Mouse (Mus musculus) forebrain, embryonic 13.5 days (tissue): ENCODE data around the gene Rabepk. TPM values are rescaled to one million over a fixed set of nuclear protein-coding genes. Genes with fewer than 3 reads are reported as not detected.
"Not testable (repeated sequence)": the region's sequence is repeated elsewhere in the genome, so short reads cannot be mapped to it uniquely, and the experiment has no call there.

Experiments
- ATAC-seq: fragments of 200-750 bp; cut with Nextera tagmentation; 2 replicates; pipeline ENCODE4 v1.8.0; 2017
- H3K27ac ChIP-seq: fragments of 300-500 bp; sonication (generic); 2 replicates; pipeline ENCODE4 v1.5.1; 2015; ENCODE audit warnings: inconsistent platforms, mild to moderate bottlenecking, moderate library complexity
- H3K27me3 ChIP-seq: fragments of 300-500 bp; sonication (generic); 2 replicates; pipeline ENCODE4 v1.6.1; 2015; ENCODE audit warnings: mild to moderate bottlenecking, inconsistent platforms
- H3K36me3 ChIP-seq: fragments of 300-500 bp; sonication (generic); 2 replicates; pipeline ENCODE4 v1.6.1; 2015; ENCODE audit warnings: mild to moderate bottlenecking, inconsistent platforms; ENCODE audit not compliant: poor library complexity, severe bottlenecking
- H3K4me1 ChIP-seq: fragments of 300-500 bp; sonication (generic); 2 replicates; pipeline ENCODE4 v1.6.1; 2015; ENCODE audit warnings: inconsistent platforms
- H3K4me2 ChIP-seq: fragments of 300-500 bp; sonication (generic); 2 replicates; pipeline ENCODE4 v1.6.1; 2015; ENCODE audit warnings: inconsistent platforms, mild to moderate bottlenecking, moderate library complexity
- H3K4me3 ChIP-seq: fragments of 300-500 bp; sonication (generic); 2 replicates; pipeline ENCODE4 v1.5.1; 2015; ENCODE audit warnings: mild to moderate bottlenecking, inconsistent platforms
- H3K9ac ChIP-seq: fragments of 300-500 bp; sonication (generic); 2 replicates; pipeline ENCODE4 v1.6.1; 2015; ENCODE audit warnings: mild to moderate bottlenecking, inconsistent platforms
- H3K9me3 ChIP-seq: fragments of 300-500 bp; sonication (generic); replicated peaks from 2 replicates; pipeline ENCODE4 v1.6.1; 2016; ENCODE audit warnings: inconsistent platforms
- WGBS: fragments of 180-500 bp; shearing (Covaris S2); methylation state at CpG from one replicate; pipeline ENCODE4 v1.1.7; 2015; 5-methylcytosine and 5-hydroxymethylcytosine counted together
- polyA plus RNA-seq: library from polyadenylated mRNA; unstranded; fragments of >200 nt; fragmentation: Nextera tagmentation; extraction: Ambion mirVana; gene quantifications from 2 replicates; pipeline ENCODE4 v1.2.1, GENCODE M21; 2015

Gene Rabepk
- polyA plus RNA-seq, 1 experiment from 2014 or later, result 29.8 TPM

DNA sequence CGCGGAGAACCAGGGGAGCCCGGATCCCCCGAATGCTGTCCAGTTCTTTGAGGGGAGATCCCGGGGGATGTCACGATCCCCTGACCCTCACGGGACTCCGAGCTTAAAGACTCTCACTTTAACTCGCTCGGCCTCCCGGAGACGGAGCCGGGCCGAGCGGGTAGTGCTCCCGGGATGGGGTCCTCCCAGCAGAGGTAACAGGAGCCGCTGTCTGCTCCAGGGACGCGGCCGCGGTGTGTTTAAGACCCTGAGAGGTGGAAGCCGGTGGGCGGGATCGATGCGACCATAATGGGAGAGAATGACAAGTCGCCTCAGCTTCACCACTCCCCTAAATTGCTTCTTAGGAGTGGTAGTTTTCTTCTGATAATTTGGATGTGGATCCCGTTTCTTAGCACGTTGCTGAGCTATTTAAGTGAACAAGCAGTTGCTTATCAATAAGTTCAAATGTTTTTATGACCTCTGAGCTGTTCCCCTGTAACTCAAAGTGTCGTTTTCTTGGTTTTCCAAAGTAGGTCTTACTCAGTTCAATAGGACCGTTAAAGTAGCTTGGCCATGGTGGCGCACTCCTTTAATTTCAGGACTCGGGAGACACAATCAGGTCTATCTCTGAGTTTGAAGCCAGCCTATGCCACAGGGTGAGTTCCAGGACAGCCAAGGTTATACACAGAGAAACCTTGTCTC lies 3.0 kb upstream of the Rabepk start:
- WGBS, result under 1% methylated on average over 28 of the region's 32 CpGs
- Histone ChIP-seq H3K4me1 (peaks cover 31% of the 10 kb centered on the region), H3K36me3 (peaks cover 16% of the 10 kb centered on the region), H3K4me2 (peak overlapping the region; percentile 79), H3K4me3 (peak overlapping the region; percentile 70), H3K27ac (peak overlapping the region; percentile 84), H3K9ac (peak overlapping the region; percentile 79)
- peak; percentile 36; the same call in 1 of the 2 replicates for ATAC-seq
- H3K9me3 ChIP-seq, H3K27me3 ChIP-seq: not testable (repeated sequence)

DNA sequence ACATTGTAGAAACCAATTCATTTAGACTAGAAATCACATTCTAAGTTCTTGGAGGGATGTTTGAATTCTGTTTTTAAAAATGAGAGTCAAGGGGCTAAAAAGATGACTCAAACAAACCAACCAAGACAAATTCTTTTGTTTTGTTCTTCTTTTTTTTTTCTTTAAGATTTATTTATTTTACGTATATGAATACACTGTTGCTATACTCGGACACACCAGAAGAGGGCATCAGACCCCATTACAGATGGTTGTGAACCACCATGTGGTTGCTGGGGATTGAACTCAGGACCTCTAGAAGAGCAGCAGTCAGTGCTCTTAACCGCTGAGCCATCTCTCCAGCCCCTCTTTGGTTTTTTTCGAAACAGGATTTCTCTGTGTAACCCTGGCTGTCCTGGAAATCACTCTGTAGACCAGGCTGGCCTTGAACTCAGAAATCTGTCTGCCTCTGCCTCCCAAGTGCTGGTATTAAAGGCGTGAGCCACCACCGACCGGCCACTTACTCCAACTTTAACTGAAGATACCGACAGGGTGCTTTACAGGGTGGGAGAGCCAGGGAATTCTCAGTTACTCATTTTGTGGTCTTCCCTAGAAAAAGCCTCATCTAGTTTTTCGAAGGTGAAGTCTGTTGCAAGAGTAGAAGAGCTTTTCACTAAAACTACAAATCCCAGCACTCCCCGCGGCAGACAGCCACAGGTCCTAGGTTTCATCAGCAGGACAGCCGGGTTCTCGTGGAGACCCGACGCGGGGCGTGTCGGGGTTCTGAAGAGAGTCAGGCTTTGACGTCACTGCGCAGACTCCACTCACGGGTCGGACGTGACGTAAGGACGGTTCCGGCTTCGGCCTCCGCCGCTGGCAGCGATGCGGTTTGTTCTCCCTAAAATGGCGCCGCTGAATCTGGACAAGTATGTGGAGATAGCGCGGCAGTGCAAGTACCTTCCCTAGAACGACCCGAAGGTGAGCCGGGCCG lies 2.1 kb upstream of the Rabepk start:
- Histone ChIP-seq H3K4me3 (peak overlapping the region; percentile 70), H3K4me1 (peaks cover 31% of the 10 kb centered on the region), H3K9ac (peak overlapping the region; percentile 79), H3K36me3 (peaks cover 10% of the 10 kb centered on the region), H3K9me3 (no peaks in the 10 kb centered on the region), H3K27me3 (no peaks in the 10 kb centered on the region), H3K4me2 (peak overlapping the region; percentile 79), H3K27ac (peak overlapping the region; percentile 84)
- peak; percentile 98 for ATAC-seq
- WGBS, result 5% methylated on average over 39 of the region's 39 CpGs

- ATAC-seq, result no peak
- Histone ChIP-seq H3K4me1 (peaks cover 31% of the 10 kb centered on the region), H3K27ac (no peak overlapping the region), H3K9ac (no peak overlapping the region), H3K4me2 (no peak overlapping the region), H3K36me3 (peaks cover 1% of the 10 kb centered on the region), H3K9me3 (no peaks in the 10 kb centered on the region), H3K27me3 (no peaks in the 10 kb centered on the region), H3K4me3 (no peak overlapping the region)
- WGBS, result 84% methylated on average over 7 of the region's 7 CpGs
Measured at GRCm38 (mm10) chr2:34800371-34800770, 659 bp upstream of the Rabepk start.

DNA sequence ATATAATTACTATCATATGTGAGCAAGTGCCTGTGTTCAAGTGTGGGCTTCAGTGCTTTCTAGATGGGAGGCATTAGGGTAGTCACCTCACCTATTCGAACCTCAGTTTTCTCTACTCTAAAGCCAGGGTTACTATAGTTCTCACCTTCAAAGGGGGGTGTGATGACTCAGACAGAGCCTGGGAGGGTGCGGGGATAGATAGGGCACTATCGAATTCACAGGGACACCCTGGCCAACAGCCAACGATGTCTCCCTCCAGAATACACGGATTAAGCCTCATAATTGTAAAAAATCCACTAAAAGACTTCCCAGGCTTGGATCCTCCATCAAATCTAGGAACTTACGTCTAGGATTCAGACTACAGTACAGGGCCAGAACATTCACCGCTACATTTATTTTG lies 4.3 kb downstream of the Rabepk start:
- WGBS, result 96% methylated on average over 7 of the region's 7 CpGs
- H3K9me3 ChIP-seq, result no peaks in the 10 kb centered on the region
- H3K4me3 ChIP-seq, result no peak overlapping the region
- peaks cover 12% of the 10 kb centered on the region for H3K4me1 ChIP-seq
- H3K9ac ChIP-seq, result no peak overlapping the region
- H3K27ac ChIP-seq, result no peak overlapping the region
- H3K36me3 ChIP-seq, result peaks cover 14% of the 10 kb centered on the region
- no peaks in the 10 kb centered on the region for H3K27me3 ChIP-seq
- no peak for ATAC-seq
- H3K4me2 ChIP-seq, result no peak overlapping the region

GRCm38 (mm10) chr2:34794511-34794910 lies 5.2 kb downstream of the Rabepk start:
- H3K27me3 ChIP-seq, result no peaks in the 10 kb centered on the region
- H3K9ac ChIP-seq, result no peak overlapping the region
- H3K27ac ChIP-seq, result no peak overlapping the region
- 91% methylated on average over 2 of the region's 2 CpGs for WGBS
- no peak overlapping the region for H3K4me3 ChIP-seq
- ATAC-seq, result no peak
- no peaks in the 10 kb centered on the region for H3K9me3 ChIP-seq
- no peak overlapping the region for H3K4me2 ChIP-seq
- H3K4me1 ChIP-seq, result peaks cover 7% of the 10 kb centered on the region; the same call in 1 of the 2 replicates
- H3K36me3 ChIP-seq, result peaks cover 22% of the 10 kb centered on the region

GRCm38 (mm10) chr2:34792543-34792942 lies 7.2 kb downstream of the Rabepk start:
- not testable (repeated sequence) for H3K4me3 ChIP-seq, H3K9ac ChIP-seq, H3K9me3 ChIP-seq, ATAC-seq, H3K27me3 ChIP-seq, H3K27ac ChIP-seq, H3K4me2 ChIP-seq, H3K4me1 ChIP-seq
- H3K36me3 ChIP-seq, result peaks cover 25% of the 10 kb centered on the region
- 89% methylated on average over 2 of the region's 2 CpGs for WGBS

- no peaks in the 10 kb centered on the region for H3K4me1 ChIP-seq
- H3K4me3 ChIP-seq, result no peak overlapping the region
- WGBS, result 91% methylated on average over 8 of the region's 8 CpGs
- H3K27ac ChIP-seq, result no peak overlapping the region
- H3K9ac ChIP-seq, result no peak overlapping the region
- no peaks in the 10 kb centered on the region for H3K9me3 ChIP-seq
- no peak for ATAC-seq
- no peaks in the 10 kb centered on the region for H3K27me3 ChIP-seq
- no peak overlapping the region for H3K4me2 ChIP-seq
- H3K36me3 ChIP-seq, result peaks cover 35% of the 10 kb centered on the region
Measured at GRCm38 (mm10) chr2:34790282-34790681, 9.4 kb downstream of the Rabepk start.

GRCm38 (mm10) chr2:34784085-34784484 lies 15.6 kb downstream of the Rabepk start:
- Histone ChIP-seq H3K4me1 (no peaks in the 10 kb centered on the region), H3K4me3 (no peak overlapping the region), H3K36me3 (peaks cover 63% of the 10 kb centered on the region), H3K9ac (no peak overlapping the region), H3K4me2 (no peak overlapping the region), H3K9me3 (no peaks in the 10 kb centered on the region), H3K27me3 (no peaks in the 10 kb centered on the region), H3K27ac (no peak overlapping the region)
- WGBS, result 76% methylated on average over 2 of the region's 2 CpGs
- no peak for ATAC-seq

DNA sequence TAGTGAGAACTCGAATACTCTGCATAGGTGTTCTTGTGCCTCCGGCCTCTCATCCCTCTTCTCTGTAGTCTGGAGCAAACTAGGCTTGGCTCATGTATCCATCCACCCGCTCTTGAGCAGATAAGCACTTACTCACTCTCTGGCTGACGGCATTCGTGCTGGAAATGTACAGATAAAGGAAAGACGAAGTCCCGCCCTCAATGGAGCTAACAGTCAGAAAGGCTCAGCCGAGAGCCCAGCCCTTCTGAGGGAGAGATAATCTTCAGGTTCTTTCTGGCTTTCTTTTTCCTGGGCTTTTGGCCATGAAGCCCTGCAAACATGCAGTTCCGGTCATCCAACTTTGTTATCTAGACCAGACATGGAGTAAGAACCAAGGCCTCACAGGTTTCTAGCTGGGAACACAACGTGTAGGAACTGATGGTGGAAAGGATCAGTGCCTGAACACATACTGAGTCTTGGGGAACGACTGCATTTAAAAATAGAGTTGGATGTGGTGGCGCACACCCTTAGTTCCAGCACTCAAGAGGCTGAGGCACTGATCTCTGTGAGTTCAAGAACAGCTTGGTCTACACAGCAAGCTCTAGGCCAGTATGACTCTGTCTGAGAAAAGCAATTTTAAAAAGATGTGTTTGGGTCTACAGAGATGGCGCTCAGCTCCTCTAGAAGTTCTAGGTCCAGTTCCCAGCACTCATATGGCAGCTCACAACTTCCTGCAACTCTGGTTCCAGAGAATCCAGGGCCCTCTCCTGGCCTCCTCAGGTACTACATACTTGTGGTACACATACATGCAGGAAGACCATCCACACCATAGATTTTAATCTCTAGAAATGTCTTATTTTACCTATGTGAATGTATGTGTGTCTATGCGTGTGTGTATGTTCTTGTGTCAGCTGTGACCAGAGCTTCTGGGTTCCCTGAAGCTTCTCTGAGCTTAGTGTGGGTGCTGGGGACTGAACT lies 16.4 kb downstream of the Rabepk start:
- Histone ChIP-seq H3K4me1 (no peaks in the 10 kb centered on the region), H3K27ac (no peak overlapping the region), H3K27me3 (no peaks in the 10 kb centered on the region), H3K9me3 (no peaks in the 10 kb centered on the region), H3K4me3 (no peak overlapping the region), H3K36me3 (peaks cover 67% of the 10 kb centered on the region), H3K9ac (no peak overlapping the region), H3K4me2 (no peak overlapping the region)
- no peak for ATAC-seq
- WGBS, result 92% methylated on average over 14 of the region's 14 CpGs

DNA sequence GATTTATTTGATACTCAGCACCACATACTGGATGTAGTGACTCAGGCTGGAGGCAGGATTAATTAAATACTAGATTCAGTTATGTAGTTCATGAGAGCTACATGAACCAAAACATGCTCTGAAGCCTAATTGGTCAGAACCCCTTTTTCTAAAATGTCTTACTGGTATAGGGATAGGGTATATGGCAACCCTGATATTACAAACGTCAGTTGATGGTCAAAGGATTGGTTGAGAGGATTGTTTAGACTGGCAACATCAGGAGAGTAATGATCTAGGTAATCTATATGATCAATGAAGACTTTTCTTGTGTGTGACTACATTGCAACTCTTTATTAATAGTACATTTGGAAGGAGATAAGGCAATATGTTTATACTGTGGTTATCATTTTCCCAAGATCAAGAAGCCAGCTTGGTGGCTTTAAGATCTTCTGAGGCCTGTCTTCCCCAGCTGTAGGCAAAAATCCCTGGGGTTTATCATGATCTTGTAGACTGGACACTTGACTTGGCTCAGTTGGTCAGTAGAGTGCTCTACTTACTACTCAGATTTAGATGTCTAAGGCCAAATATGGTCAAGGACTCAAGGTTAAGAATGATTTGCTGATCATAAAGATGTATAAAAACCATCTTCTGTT lies 22.4 kb downstream of the Rabepk start:
- no peaks in the 10 kb centered on the region for H3K9me3 ChIP-seq
- peak overlapping the region; percentile 6; the same call in 1 of the 2 replicates for H3K4me3 ChIP-seq
- H3K4me1 ChIP-seq, result peaks cover 56% of the 10 kb centered on the region
- no peak for ATAC-seq
- peaks cover 83% of the 10 kb centered on the region for H3K36me3 ChIP-seq
- H3K4me2 ChIP-seq, result peak overlapping the region; percentile 77; the same call in 1 of the 2 replicates
- no peak overlapping the region for H3K9ac ChIP-seq
- WGBS, result 63% methylated on average over 1 of the region's 1 CpGs
- H3K27ac ChIP-seq, result no peak overlapping the region
- H3K27me3 ChIP-seq, result no peaks in the 10 kb centered on the region

- Histone ChIP-seq H3K27me3 (no peaks in the 10 kb centered on the region), H3K4me1 (peaks cover 64% of the 10 kb centered on the region), H3K4me2 (peak overlapping the region; percentile 77), H3K36me3 (peaks cover 63% of the 10 kb centered on the region), H3K9ac (no peak overlapping the region), H3K9me3 (no peaks in the 10 kb centered on the region), H3K4me3 (0 out of 2 replicates have a peak overlapping the region, but pooled peaks have one; percentile 99), H3K27ac (no peak overlapping the region)
- WGBS, result 93% methylated on average over 6 of the region's 6 CpGs
- no peak for ATAC-seq
Measured at GRCm38 (mm10) chr2:34774493-34774892, 25.2 kb downstream of the Rabepk start.
